Mouse (Mus musculus) retina, postnatal 7 days (tissue): Measurements from ENCODE around the gene Zfp11.

Experiments used
- DNase-seq: peaks from one replicate; pipeline ENCODE4 v3.0.0-alpha.2; 2012; ENCODE audit warnings: low read depth, low spot score

The Zfp11 gene

GRCm38 (mm10) chr5:129611060-129611459, 58.8 kb downstream of the Zfp11 start:
- peak; percentile 60 for DNase-seq

- DNase-seq, result no peak
Observed at GRCm38 (mm10) chr5:129607476-129607875, 62.4 kb downstream of the Zfp11 start.
